21 mouse cellular contexts compared by ENCODE assay signal in genomic region chrX:71413616-71414015, GRCm38 (mm10).
"Had no signal": no experiment of that assay in that cellular context is flagged by ENCODE, and none has a peak within 500 bp of the region (broad histone marks: within the 10 kb centered on the region; RNA-seq: fewer than 3 reads in every experiment).

No protein-coding gene starts in this region.

- H3K27ac ChIP-seq: heart, embryonic 10.5 days; heart, embryonic 13.5 days; heart, embryonic 15.5 days; hindbrain, embryonic 13.5 days; hindbrain, embryonic 15.5 days; hindbrain, postnatal 0 days; kidney, embryonic 15.5 days; kidney, postnatal 0 days; limb, embryonic 13.5 days; limb, embryonic 15.5 days; liver, embryonic 12.5 days; liver, embryonic 14.5 days had no signal

- H3K4me1 ChIP-seq: heart, embryonic 10.5 days; heart, embryonic 13.5 days; heart, embryonic 15.5 days; hindbrain, embryonic 13.5 days; hindbrain, embryonic 15.5 days; kidney, embryonic 15.5 days; limb, embryonic 13.5 days; limb, embryonic 15.5 days; liver, embryonic 12.5 days had no signal

- H3K9me3 ChIP-seq: heart, embryonic 10.5 days; heart, embryonic 13.5 days; heart, embryonic 15.5 days; hindbrain, embryonic 13.5 days; hindbrain, embryonic 15.5 days; kidney, embryonic 15.5 days; limb, embryonic 13.5 days; limb, embryonic 15.5 days; liver, embryonic 12.5 days had no signal

- H3K4me3 ChIP-seq: heart, embryonic 10.5 days; heart, embryonic 13.5 days; heart, embryonic 15.5 days; hindbrain, embryonic 13.5 days; hindbrain, embryonic 15.5 days; kidney, embryonic 15.5 days; limb, embryonic 13.5 days; limb, embryonic 15.5 days; liver, embryonic 12.5 days had no signal

- DNase-seq: gastrocnemius, postnatal 14 days; gastrocnemius, postnatal 36 days; heart, adult 18-20 months; heart, postnatal 14 days; heart, postnatal 36 days; layer of hippocampus, adult 9-11 months; layer of hippocampus, postnatal 36 days; left cerebral cortex, postnatal 4 days had no signal

- H3K4me2 ChIP-seq: heart, embryonic 13.5 days; heart, embryonic 15.5 days; hindbrain, embryonic 13.5 days; hindbrain, embryonic 15.5 days; kidney, embryonic 15.5 days; limb, embryonic 13.5 days; limb, embryonic 15.5 days; liver, embryonic 12.5 days had no signal

- H3K9ac ChIP-seq: heart, embryonic 13.5 days; heart, embryonic 15.5 days; hindbrain, embryonic 13.5 days; hindbrain, embryonic 15.5 days; kidney, embryonic 15.5 days; limb, embryonic 13.5 days; limb, embryonic 15.5 days; liver, embryonic 12.5 days; liver, embryonic 14.5 days had no signal

- H3K27me3 ChIP-seq: heart, embryonic 13.5 days; heart, embryonic 15.5 days; hindbrain, embryonic 13.5 days; hindbrain, embryonic 15.5 days; limb, embryonic 13.5 days; limb, embryonic 15.5 days; liver, embryonic 12.5 days had no signal

- ATAC-seq: hindbrain, postnatal 0 days; intestine, embryonic 16.5 days; liver, embryonic 12.5 days had no signal
